Mouse (Mus musculus): Measurements from ENCODE around the gene Fat2.
A peak's percentile ranks its signal among the peaks of the same experiment; 100 is the strongest.

Fat2 gene

GRCm38 (mm10) chr11:55236815-55237214 is 99.5 kb downstream of the Fat2 start:
- DNase-seq: no peak

GRCm38 (mm10) chr11:55234791-55235190 is 101.6 kb downstream of the Fat2 start:
- DNase-seq: no peak

- DNase-seq: no peak
Measured at GRCm38 (mm10) chr11:55234288-55234687, 102.1 kb downstream of the Fat2 start.

GRCm38 (mm10) chr11:55231034-55231433 is 105.3 kb downstream of the Fat2 start:
- no peak for DNase-seq

GRCm38 (mm10) chr11:55221306-55221705 is 115.1 kb downstream of the Fat2 start:
- DNase-seq: no peak

- peak; percentile 15 for DNase-seq
Measured at GRCm38 (mm10) chr11:55218473-55218872, 117.9 kb downstream of the Fat2 start.

- DNase-seq: no peak
Measured at GRCm38 (mm10) chr11:55217880-55218279, 118.5 kb downstream of the Fat2 start.

- peak; percentile 71 for DNase-seq
Measured at GRCm38 (mm10) chr11:55217418-55217817, 118.9 kb downstream of the Fat2 start.

- no peak for DNase-seq
Measured at GRCm38 (mm10) chr11:55216830-55217229, 119.5 kb downstream of the Fat2 start.

GRCm38 (mm10) chr11:55216061-55216460 is 120.3 kb downstream of the Fat2 start:
- DNase-seq: peak; percentile 76

- DNase-seq: peak; percentile 18
Measured at GRCm38 (mm10) chr11:55214978-55215377, 121.4 kb downstream of the Fat2 start.

GRCm38 (mm10) chr11:55214161-55214560 is 122.2 kb downstream of the Fat2 start:
- no peak for DNase-seq

- no peak for DNase-seq
Measured at GRCm38 (mm10) chr11:55213518-55213917, 122.8 kb downstream of the Fat2 start.

- no peak for DNase-seq
Measured at GRCm38 (mm10) chr11:55209626-55210353, 126.6 kb downstream of the Fat2 start.

- DNase-seq: no peak
Measured at GRCm38 (mm10) chr11:55209032-55209431, 127.3 kb downstream of the Fat2 start.

- peak; percentile 30 for DNase-seq
Measured at GRCm38 (mm10) chr11:55208001-55208690, 128.2 kb downstream of the Fat2 start.

GRCm38 (mm10) chr11:55204602-55205001 is 131.8 kb downstream of the Fat2 start:
- DNase-seq: peak; percentile 35

GRCm38 (mm10) chr11:55204159-55204596 is 132.2 kb downstream of the Fat2 start, which contains the start of gene Slc36a1:
Slc36a1 (plus strand) TSS chr11:55204350.
- DNase-seq: peak; percentile 96
